Mouse (Mus musculus) liver, embryonic 13.5 days (tissue): ENCODE results near the gene Zkscan6. TPM values are rescaled to one million over a fixed set of nuclear protein-coding genes. Genes with fewer than 3 reads are reported as not detected.

Experiments used
- ATAC-seq: fragments of 200-750 bp; cut with Nextera tagmentation; 2 replicates; pipeline ENCODE4 v1.8.0; 2017; ENCODE audit warnings: low read depth, mild to moderate bottlenecking, moderate number of reproducible peaks, moderate library complexity
- DNase-seq: peaks from one replicate; pipeline ENCODE4 v3.0.0; 2022
- H3K27ac ChIP-seq: fragments of 300-500 bp; sonication (generic); 2 replicates; pipeline ENCODE4 v1.5.1; 2015; ENCODE audit warnings: moderate library complexity, mild to moderate bottlenecking, inconsistent platforms
- H3K27me3 ChIP-seq: fragments of 300-500 bp; sonication (generic); 2 replicates; pipeline ENCODE4 v1.6.1; 2015; ENCODE audit warnings: mild to moderate bottlenecking, inconsistent platforms
- H3K36me3 ChIP-seq: fragments of 300-500 bp; sonication (generic); 2 replicates; pipeline ENCODE4 v1.6.1; 2015; ENCODE audit warnings: mild to moderate bottlenecking, inconsistent platforms
- H3K4me1 ChIP-seq: fragments of 300-500 bp; sonication (generic); replicated peaks from 2 replicates; pipeline ENCODE4 v1.6.1; 2015; ENCODE audit warnings: inconsistent platforms
- H3K4me2 ChIP-seq: fragments of 300-500 bp; sonication (generic); 2 replicates; pipeline ENCODE4 v1.6.1; 2015; ENCODE audit warnings: inconsistent platforms, mild to moderate bottlenecking, moderate library complexity
- H3K4me3 ChIP-seq: fragments of 300-500 bp; sonication (generic); replicated peaks from 2 replicates; pipeline ENCODE4 v1.5.1; 2015; ENCODE audit warnings: mild to moderate bottlenecking, inconsistent platforms
- H3K9ac ChIP-seq: fragments of 300-500 bp; sonication (generic); 2 replicates; pipeline ENCODE4 v1.6.1; 2015; ENCODE audit warnings: mild to moderate bottlenecking, inconsistent platforms
- H3K9me3 ChIP-seq: fragments of 300-500 bp; sonication (generic); replicated peaks from 2 replicates; pipeline ENCODE4 v1.6.1; 2016; ENCODE audit warnings: inconsistent platforms
- WGBS: fragments of 180-500 bp; shearing (Covaris S2); methylation state at CpG from one replicate; pipeline ENCODE4 v1.1.7; 2015; ENCODE audit not compliant: insufficient replicate concordance; 5-methylcytosine and 5-hydroxymethylcytosine counted together
- polyA plus RNA-seq: library from polyadenylated mRNA; unstranded; fragments of >200 nt; fragmentation: Nextera tagmentation; extraction: Ambion mirVana; gene quantifications from 2 replicates; pipeline ENCODE4 v1.2.1, GENCODE M21; 2015

Zkscan6 gene
- 6.8 and 6.9 TPM in 2 replicates for polyA plus RNA-seq

DNA sequence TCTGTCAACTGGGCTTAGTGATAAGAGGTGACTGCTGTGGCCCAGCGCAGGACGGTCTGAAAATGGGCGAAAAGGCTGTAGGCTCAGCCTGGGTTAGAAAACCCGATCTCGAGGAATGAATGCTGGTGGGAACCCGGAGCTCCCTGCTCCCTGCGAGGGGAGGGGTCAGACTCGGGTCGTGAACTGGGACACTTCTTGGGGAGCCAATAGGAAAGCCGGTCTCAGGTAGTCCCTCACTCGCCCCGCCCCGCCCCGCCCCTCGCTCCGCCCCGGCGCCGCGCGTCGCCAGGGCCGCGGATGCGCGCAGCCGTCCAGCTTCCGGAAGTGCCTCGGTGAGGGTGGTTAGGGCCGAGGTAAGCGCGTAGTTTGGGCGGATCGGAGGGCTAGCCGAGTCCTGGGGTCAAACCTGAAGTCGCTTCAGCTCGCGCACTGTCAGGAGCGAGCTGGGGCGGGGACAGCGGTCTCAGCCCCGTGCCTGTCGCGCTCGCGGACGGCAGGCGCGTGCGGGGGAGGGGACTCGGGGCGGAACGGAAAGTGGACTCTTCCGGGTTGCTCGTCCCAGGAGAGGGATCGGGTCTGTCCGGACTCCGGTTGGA, at the start of gene Zkscan6:
Zkscan6 (plus strand) TSS at position 267 of the 596 bp plus-strand sequence.
- Histone ChIP-seq H3K9me3 (no peaks in the 10 kb centered on the region), H3K9ac (peak within 1 kb of the TSS; percentile 83), H3K36me3 (no peaks in the 10 kb centered on the region), H3K27me3 (no peaks in the 10 kb centered on the region), H3K4me3 (peak within 1 kb of the TSS; percentile 78), H3K4me1 (peaks cover 30% of the 10 kb centered on the region), H3K4me2 (peak within 1 kb of the TSS; percentile 85), H3K27ac (peak within 1 kb of the TSS; percentile 92)
- under 1% methylated on average over 58 of the region's 58 CpGs for WGBS
- ATAC-seq: peak; percentile 97
- DNase-seq: peak; percentile 89

DNA sequence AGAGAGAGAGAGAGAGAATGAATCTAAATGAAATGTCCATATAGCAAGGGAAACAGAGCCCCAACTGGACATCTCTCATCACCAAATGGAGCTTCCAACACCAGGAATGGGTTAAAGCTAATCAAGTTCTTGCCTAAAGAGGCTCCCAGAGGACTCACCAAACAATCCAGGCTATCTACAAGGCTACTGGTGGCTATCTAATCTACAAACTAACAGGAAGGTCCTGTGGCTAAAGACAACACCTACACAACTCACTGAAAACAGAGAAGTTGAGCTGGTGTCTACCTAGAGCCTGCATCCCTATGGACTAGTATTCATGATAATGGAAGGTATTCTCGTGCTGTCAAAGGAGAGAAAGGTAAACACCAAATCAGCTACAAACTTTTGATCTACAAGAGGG, 47.6 kb upstream of the Zkscan6 start:
- H3K4me2 ChIP-seq: no peak overlapping the region
- no peak overlapping the region for H3K9ac ChIP-seq
- ATAC-seq (peak; percentile 41; the same call in 1 of the 2 replicates), DNase-seq (no peak)
- no peak overlapping the region for H3K4me3 ChIP-seq
- H3K9me3 ChIP-seq: no peaks in the 10 kb centered on the region
- peaks cover 23% of the 10 kb centered on the region for H3K4me1 ChIP-seq
- no peak overlapping the region for H3K27ac ChIP-seq
- no peaks in the 10 kb centered on the region for H3K27me3 ChIP-seq
- no peaks in the 10 kb centered on the region for H3K36me3 ChIP-seq
- WGBS: 52% methylated on average over 1 of the region's 1 CpGs

DNA sequence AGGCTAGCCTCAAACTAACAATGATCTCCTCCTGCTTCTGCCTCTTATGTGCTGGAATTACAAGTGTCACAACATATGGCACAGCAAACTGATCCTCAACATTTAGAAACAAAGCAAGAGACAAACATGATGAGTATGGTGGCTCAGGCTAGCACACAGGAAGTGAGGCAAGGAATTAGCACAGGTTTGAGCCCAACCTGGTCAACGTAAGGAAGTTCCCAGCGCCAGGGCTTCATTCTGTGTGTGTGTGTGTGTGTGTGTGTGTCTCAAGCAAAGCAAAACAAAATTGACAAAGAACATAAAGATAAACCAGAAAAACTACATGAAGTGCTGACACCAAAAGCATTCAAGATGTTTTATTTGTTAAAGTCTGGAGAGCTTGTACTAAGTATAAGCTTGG, 46.1 kb upstream of the Zkscan6 start:
- 79% methylated on average over 2 of the region's 2 CpGs for WGBS
- no peaks in the 10 kb centered on the region for H3K9me3 ChIP-seq
- no peak for DNase-seq
- ATAC-seq: no peak
- no peak overlapping the region for H3K4me3 ChIP-seq
- H3K4me1 ChIP-seq: peaks cover 29% of the 10 kb centered on the region
- H3K9ac ChIP-seq: no peak overlapping the region
- no peaks in the 10 kb centered on the region for H3K27me3 ChIP-seq
- H3K27ac ChIP-seq: no peak overlapping the region
- H3K36me3 ChIP-seq: no peaks in the 10 kb centered on the region
- no peak overlapping the region for H3K4me2 ChIP-seq

DNA sequence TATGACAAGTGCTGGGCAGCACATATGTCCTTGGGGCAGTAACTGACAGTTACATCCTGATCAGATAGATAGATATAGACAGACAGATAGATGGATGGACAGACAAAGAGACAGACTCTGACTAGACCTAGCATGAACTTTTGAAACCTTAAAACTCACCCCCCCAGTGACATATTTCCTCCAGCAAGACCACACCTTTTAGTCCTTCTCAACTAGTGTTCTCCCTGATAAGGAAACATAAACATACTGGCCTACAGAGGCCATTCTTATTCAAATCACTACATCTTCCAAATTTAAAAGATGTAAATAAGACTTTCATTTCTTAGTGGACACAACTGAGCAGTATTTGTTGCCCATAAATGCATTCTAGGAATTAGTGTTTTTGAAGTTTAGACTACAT, 38.5 kb upstream of the Zkscan6 start:
- Histone ChIP-seq H3K9me3 (no peaks in the 10 kb centered on the region), H3K4me2 (0 out of 2 replicates have a peak overlapping the region, but pooled peaks have one; percentile 3), H3K4me1 (peaks cover 67% of the 10 kb centered on the region), H3K27me3 (no peaks in the 10 kb centered on the region), H3K36me3 (0 out of 2 replicates have a peak, but pooled peaks cover 2% of the 10 kb centered on the region), H3K27ac (peak overlapping the region; percentile 63), H3K4me3 (no peak overlapping the region), H3K9ac (peak overlapping the region; percentile 45; the same call in 1 of the 2 replicates)
- DNase-seq: no peak
- peak; percentile 53; the same call in 1 of the 2 replicates for ATAC-seq

DNA sequence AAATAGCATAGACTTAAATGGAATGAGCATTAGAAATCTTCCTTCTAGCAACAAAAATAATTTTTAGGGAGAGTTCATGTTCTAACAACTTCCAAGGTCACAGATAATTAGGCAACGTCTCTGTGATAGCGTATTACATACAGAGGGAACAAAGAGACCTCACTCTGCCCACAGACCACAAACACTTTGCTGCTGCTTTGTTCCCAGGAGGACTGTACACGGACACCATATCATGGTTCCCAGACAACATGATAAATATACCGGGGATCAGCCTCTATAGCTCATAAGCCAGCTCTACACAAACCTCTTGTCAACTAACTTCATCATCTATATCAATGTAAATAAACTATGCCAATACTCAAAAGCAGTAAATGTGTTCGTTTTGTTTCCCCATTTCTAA, 37.0 kb upstream of the Zkscan6 start:
- H3K4me2 ChIP-seq: no peak overlapping the region
- no peaks in the 10 kb centered on the region for H3K27me3 ChIP-seq
- no peak for ATAC-seq
- no peak for DNase-seq
- H3K4me3 ChIP-seq: no peak overlapping the region
- H3K4me1 ChIP-seq: peaks cover 78% of the 10 kb centered on the region
- no peak overlapping the region for H3K27ac ChIP-seq
- no peaks in the 10 kb centered on the region for H3K9me3 ChIP-seq
- no peak overlapping the region for H3K9ac ChIP-seq
- 25% methylated on average over 5 of the region's 5 CpGs for WGBS
- H3K36me3 ChIP-seq: 0 out of 2 replicates have a peak, but pooled peaks cover 2% of the 10 kb centered on the region

DNA sequence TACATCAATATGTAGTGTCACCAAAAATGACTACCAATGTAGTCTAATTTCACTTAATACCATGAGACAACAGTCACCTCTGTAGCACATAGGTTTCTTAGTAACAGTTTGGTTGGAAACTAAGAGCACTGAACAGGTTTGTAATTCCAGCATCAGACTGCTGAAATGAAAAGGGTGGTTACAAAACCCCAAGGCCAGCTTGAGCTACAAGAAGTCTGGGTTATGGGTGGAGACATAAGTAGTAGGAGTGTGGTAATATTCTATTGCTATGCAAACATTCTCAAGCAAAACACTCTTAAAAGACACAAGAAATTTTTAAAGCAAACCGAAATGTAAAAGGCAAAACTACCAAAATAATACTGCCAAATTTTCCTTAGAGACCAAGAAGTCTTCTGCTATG, 35.4 kb upstream of the Zkscan6 start:
- Histone ChIP-seq H3K27me3 (no peaks in the 10 kb centered on the region), H3K9me3 (no peaks in the 10 kb centered on the region), H3K4me2 (no peak overlapping the region), H3K4me1 (peaks cover 80% of the 10 kb centered on the region), H3K36me3 (0 out of 2 replicates have a peak, but pooled peaks cover 2% of the 10 kb centered on the region), H3K4me3 (no peak overlapping the region), H3K9ac (no peak overlapping the region), H3K27ac (peak overlapping the region; percentile 29; the same call in 1 of the 2 replicates)
- WGBS: 68% methylated on average over 1 of the region's 1 CpGs
- no peak for ATAC-seq
- DNase-seq: no peak

DNA sequence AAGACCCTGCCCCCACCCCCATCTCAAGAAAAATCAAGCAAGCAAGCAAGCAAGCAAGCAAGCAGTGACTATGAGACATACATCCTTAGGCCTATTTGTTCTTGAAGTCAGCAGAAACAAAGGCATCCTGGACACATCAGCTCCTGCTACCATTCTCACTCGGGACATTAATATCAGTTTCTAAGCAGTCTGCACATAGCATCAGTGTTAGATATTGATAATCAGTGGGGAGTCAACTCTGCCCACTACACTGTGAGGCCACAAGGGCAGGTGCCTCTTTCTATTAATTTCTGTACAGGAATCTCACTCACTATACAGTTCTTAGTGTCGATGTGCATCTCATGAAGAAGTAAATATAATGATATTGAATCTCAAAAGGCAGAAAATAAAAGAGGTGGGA, 33.4 kb upstream of the Zkscan6 start:
- peak overlapping the region; percentile 92 for H3K27ac ChIP-seq
- H3K4me1 ChIP-seq: peaks cover 87% of the 10 kb centered on the region
- 21% methylated on average over 2 of the region's 2 CpGs for WGBS
- peak overlapping the region; percentile 62 for H3K9ac ChIP-seq
- ATAC-seq: peak; percentile 93
- peak overlapping the region; percentile 36 for H3K4me3 ChIP-seq
- H3K4me2 ChIP-seq: peak overlapping the region; percentile 67
- peak; percentile 27 for DNase-seq
- no peaks in the 10 kb centered on the region for H3K27me3 ChIP-seq
- 0 out of 2 replicates have a peak, but pooled peaks cover 2% of the 10 kb centered on the region for H3K36me3 ChIP-seq
- no peaks in the 10 kb centered on the region for H3K9me3 ChIP-seq

DNA sequence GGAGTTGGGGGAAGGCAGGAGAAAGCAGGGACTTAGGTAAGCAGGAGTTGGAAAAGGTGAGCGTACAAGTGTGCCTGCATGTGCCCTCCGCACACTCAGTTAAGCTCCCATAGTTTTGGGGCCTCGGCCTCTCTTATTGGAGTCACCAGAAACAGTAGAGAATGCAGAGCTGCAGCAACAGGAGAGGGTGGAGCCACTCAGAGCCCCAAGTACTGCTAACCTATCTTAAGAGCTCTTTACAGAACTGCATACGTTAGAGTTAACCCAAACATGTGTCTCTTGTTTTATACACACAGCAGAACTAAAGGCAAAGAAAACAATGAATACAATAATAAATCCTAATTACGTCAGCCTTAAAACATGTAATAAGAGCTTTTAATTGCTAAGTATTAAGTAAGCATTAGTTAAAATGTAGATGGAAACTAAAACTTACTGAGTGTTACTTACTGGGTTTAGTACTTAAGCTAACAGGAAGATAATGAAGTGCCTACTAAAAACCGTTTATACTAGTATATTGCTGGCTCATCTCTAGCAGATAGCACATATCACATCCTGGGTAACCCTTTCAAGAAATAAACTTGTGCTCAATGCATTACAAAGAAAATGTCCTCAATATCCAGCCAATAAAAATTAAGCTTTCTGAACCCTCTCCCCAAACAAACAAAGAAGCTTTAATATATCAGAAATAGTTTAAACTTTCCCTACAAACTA, 32.9 kb upstream of the Zkscan6 start:
- DNase-seq: no peak
- Histone ChIP-seq H3K4me2 (peak overlapping the region; percentile 67), H3K4me1 (peaks cover 87% of the 10 kb centered on the region), H3K27ac (peak overlapping the region; percentile 92), H3K9me3 (no peaks in the 10 kb centered on the region), H3K4me3 (peak overlapping the region; percentile 36), H3K9ac (peak overlapping the region; percentile 62), H3K36me3 (0 out of 2 replicates have a peak, but pooled peaks cover 2% of the 10 kb centered on the region), H3K27me3 (no peaks in the 10 kb centered on the region)
- WGBS: 31% methylated on average over 6 of the region's 6 CpGs
- peak; percentile 87 for ATAC-seq

DNA sequence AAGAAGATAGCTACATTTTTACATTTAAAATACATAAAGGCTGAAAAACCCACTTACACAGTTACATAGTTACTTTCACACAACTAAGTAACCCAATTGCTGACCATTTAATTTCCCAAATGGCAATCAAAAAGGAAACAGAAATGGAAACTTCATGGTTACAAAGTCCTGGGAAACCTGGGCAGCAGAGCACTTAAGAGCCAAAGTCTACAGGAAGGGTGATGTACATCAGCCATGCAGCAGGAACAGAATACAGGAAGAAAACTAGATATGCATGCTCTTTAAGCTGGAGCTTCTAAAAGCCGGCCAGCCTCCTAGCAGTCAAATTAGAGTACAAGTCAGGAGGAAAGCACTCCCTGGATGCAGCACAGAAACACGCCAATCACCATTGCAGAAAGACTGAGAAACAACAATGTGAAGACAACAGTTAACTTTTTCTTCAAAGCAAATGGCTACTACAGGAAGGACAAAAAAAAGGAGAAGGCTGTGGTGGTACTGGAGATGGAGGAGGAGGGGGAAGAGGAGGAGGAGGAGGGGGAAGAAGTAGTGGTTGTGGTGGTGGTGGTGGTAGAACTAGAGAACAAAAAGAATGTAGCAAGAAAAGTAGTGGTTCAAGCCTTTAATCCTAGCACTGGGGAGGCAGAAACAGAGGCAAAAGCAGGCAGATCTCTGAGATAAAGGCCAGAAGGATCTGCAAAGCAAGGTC, 29.9 kb upstream of the Zkscan6 start:
- Histone ChIP-seq H3K9ac (no peak overlapping the region), H3K27ac (0 out of 2 replicates have a peak overlapping the region, but pooled peaks have one; percentile 0), H3K4me2 (no peak overlapping the region), H3K36me3 (peaks cover 23% of the 10 kb centered on the region), H3K9me3 (no peaks in the 10 kb centered on the region), H3K4me1 (peaks cover 82% of the 10 kb centered on the region), H3K4me3 (no peak overlapping the region), H3K27me3 (no peaks in the 10 kb centered on the region)
- 36% methylated on average over 2 of the region's 2 CpGs for WGBS
- DNase-seq: no peak
- no peak for ATAC-seq

DNA sequence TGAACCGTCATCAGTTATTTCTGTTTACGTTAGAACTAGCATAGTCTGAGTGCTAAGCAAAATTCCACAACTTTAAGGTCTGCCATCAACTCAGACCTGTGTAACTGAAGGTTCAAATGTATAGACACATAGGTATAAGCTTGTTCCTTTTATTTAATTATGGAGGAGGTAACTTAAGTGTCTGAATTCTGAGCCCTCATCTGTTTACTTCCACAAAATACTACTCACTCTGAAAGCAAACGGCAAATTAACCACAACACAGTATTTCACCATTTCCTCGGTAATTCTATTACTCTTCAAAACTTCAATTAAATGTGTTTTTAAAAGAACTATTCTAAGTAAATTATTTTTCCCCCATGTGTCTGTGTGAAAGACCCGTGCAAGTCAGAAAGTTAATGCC, 29.2 kb upstream of the Zkscan6 start:
- DNase-seq (no peak), ATAC-seq (no peak)
- peaks cover 78% of the 10 kb centered on the region for H3K4me1 ChIP-seq
- H3K9ac ChIP-seq: no peak overlapping the region
- H3K27me3 ChIP-seq: no peaks in the 10 kb centered on the region
- H3K27ac ChIP-seq: peak overlapping the region; percentile 43; the same call in 1 of the 2 replicates
- H3K36me3 ChIP-seq: peaks cover 23% of the 10 kb centered on the region
- no peaks in the 10 kb centered on the region for H3K9me3 ChIP-seq
- no peak overlapping the region for H3K4me2 ChIP-seq
- no peak overlapping the region for H3K4me3 ChIP-seq
- WGBS: 46% methylated on average over 5 of the region's 5 CpGs

DNA sequence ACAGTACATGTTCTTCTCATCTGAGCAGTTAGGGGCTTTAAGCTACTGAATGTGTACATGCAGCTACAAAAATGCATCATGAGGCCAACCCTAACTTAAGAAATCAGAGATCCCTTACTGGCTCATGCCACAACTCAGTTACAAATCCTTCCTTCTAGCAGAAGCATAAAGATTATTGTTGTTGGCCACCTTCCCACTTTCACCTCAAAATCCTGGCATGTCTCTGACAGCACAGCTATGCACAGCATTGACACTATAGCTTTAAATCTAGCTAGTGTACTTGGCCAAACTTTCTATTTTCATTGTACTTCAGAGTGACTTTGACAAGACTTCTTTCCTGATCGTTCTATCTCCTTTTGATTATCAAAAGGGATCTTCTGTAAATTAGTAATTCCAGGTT, 27.9 kb upstream of the Zkscan6 start:
- peaks cover 68% of the 10 kb centered on the region for H3K4me1 ChIP-seq
- peaks cover 23% of the 10 kb centered on the region for H3K36me3 ChIP-seq
- no peak overlapping the region for H3K4me3 ChIP-seq
- no peak for DNase-seq
- H3K9me3 ChIP-seq: no peaks in the 10 kb centered on the region
- no peaks in the 10 kb centered on the region for H3K27me3 ChIP-seq
- H3K27ac ChIP-seq: 0 out of 2 replicates have a peak overlapping the region, but pooled peaks have one; percentile 29
- H3K9ac ChIP-seq: no peak overlapping the region
- no peak for ATAC-seq
- H3K4me2 ChIP-seq: no peak overlapping the region
- WGBS: 67% methylated on average over 1 of the region's 1 CpGs
